Mouse (Mus musculus) thymus, adult 2 months (tissue): Measurements from ENCODE around the gene Meox1. TPM values are rescaled to one million over a fixed set of nuclear protein-coding genes. Genes with fewer than 3 reads are reported as not detected.

ENCODE experiments used
- DNase-seq: peaks from one replicate; pipeline ENCODE4 v3.0.0; 2021
- H3K27ac ChIP-seq: fragments of 200-500 bp; 2 replicates; pipeline ENCODE4 v1.5.1; 2012; ENCODE audit warnings: low read length, control low read depth; ENCODE audit not compliant: control insufficient read depth, insufficient read depth
- H3K27me3 ChIP-seq: fragments of 200-500 bp; 2 replicates; pipeline ENCODE4 v1.6.1; 2012; ENCODE audit warnings: mild to moderate bottlenecking, low read length, moderate library complexity, mixed read lengths; ENCODE audit not compliant: control insufficient read depth, insufficient read depth
- H3K36me3 ChIP-seq: fragments of 200-500 bp; 2 replicates; pipeline ENCODE4 v1.6.1; 2012; ENCODE audit warnings: mild to moderate bottlenecking, low read length, moderate library complexity; ENCODE audit not compliant: control insufficient read depth, insufficient read depth
- H3K4me1 ChIP-seq: fragments of 200-500 bp; replicated peaks from 2 replicates; pipeline ENCODE4 v1.6.1; 2012; ENCODE audit warnings: low read length; ENCODE audit not compliant: control insufficient read depth, insufficient read depth
- H3K4me3 ChIP-seq: fragments of 200-500 bp; 2 replicates; pipeline ENCODE4 v1.5.1; 2012; ENCODE audit warnings: mild to moderate bottlenecking, low read length, control low read depth, moderate library complexity; ENCODE audit not compliant: control insufficient read depth, insufficient read depth
- CTCF ChIP-seq: fragments of 200-500 bp; IDR thresholded peaks from 2 replicates; pipeline ENCODE4 v1.5.1; 2012; ENCODE audit warnings: mild to moderate bottlenecking, control low read depth, low read length, moderate library complexity, borderline replicate concordance; ENCODE audit not compliant: control insufficient read depth, poor library complexity, insufficient read depth; ENCODE audit errors: extremely low read depth
- POLR2A ChIP-seq: fragments of 200-500 bp; IDR thresholded peaks from 2 replicates; pipeline ENCODE4 v1.6.1; 2012; ENCODE audit warnings: mild to moderate bottlenecking, low read length, control low read depth, moderate library complexity; ENCODE audit not compliant: control insufficient read depth, poor library complexity, insufficient read depth; ENCODE audit errors: extremely low read depth
- WGBS: fragments of 180-500 bp; shearing (Covaris S2); methylation state at CpG from one replicate; pipeline ENCODE4 v1.1.7; 2018; 5-methylcytosine and 5-hydroxymethylcytosine counted together
- polyA plus RNA-seq: library from polyadenylated mRNA; depleted of rRNA; stranded (reverse); fragments of >200 nt; gene quantifications from 2 replicates; pipeline ENCODE4 v1.2.3, GENCODE M21; 2012; rRNA removed

The Meox1 gene
- polyA plus RNA-seq, 1 experiment = 2.1 TPM

GRCm38 (mm10) chr11:101830616-101831015 lies 63.6 kb downstream of the Meox1 start:
- H3K4me3 ChIP-seq = no peak overlapping the region
- no peak for TF ChIP-seq POLR2A
- TF ChIP-seq CTCF = no peak
- no peaks in the 10 kb centered on the region for H3K4me1 ChIP-seq
- 72% methylated on average over 8 of the region's 8 CpGs for WGBS
- H3K27ac ChIP-seq = no peak overlapping the region
- DNase-seq = no peak
- H3K36me3 ChIP-seq = no peaks in the 10 kb centered on the region
- no peaks in the 10 kb centered on the region for H3K27me3 ChIP-seq

GRCm38 (mm10) chr11:101830112-101830511 lies 64.1 kb downstream of the Meox1 start:
- no peak overlapping the region for H3K27ac ChIP-seq
- DNase-seq = no peak
- H3K36me3 ChIP-seq = no peaks in the 10 kb centered on the region
- H3K4me3 ChIP-seq = no peak overlapping the region
- WGBS = 76% methylated on average over 10 of the region's 10 CpGs
- H3K4me1 ChIP-seq = no peaks in the 10 kb centered on the region
- H3K27me3 ChIP-seq = no peaks in the 10 kb centered on the region
- TF ChIP-seq CTCF = no peak
- TF ChIP-seq POLR2A = no peak

GRCm38 (mm10) chr11:101828718-101829117 lies 65.5 kb downstream of the Meox1 start:
- no peak overlapping the region for H3K27ac ChIP-seq
- H3K27me3 ChIP-seq = no peaks in the 10 kb centered on the region
- DNase-seq = no peak
- H3K4me1 ChIP-seq = no peaks in the 10 kb centered on the region
- H3K4me3 ChIP-seq = no peak overlapping the region
- TF ChIP-seq POLR2A = no peak
- TF ChIP-seq CTCF = no peak
- no peaks in the 10 kb centered on the region for H3K36me3 ChIP-seq
- 95% methylated on average over 4 of the region's 4 CpGs for WGBS

Other genes starting within 250 kb of the Meox1 start
- 4.1 and 5.0 TPM in 2 replicates for gene Arl4d, start 228.8 kb downstream of the Meox1 start, polyA plus RNA-seq
- gene Dhx8, start 161.5 kb downstream of the Meox1 start, polyA plus RNA-seq = 30.5 and 33.1 TPM in 2 replicates
- gene Etv4, start 109.0 kb downstream of the Meox1 start, polyA plus RNA-seq = 1.5 and 1.9 TPM in 2 replicates
- 3.1 and 5.0 TPM in 2 replicates for gene Sost, start 72.6 kb upstream of the Meox1 start, polyA plus RNA-seq
- not detected in 2 replicates for gene Cfap97d1, start 89.9 kb upstream of the Meox1 start, polyA plus RNA-seq
- 12.3 and 19.7 TPM in 2 replicates for gene Dusp3, start 92.6 kb upstream of the Meox1 start, polyA plus RNA-seq
- gene Mpp3, start 134.1 kb upstream of the Meox1 start, polyA plus RNA-seq = 0.28 and 0.50 TPM in 2 replicates
- gene Cd300lg, start 147.1 kb upstream of the Meox1 start, polyA plus RNA-seq = 12.5 and 18.3 TPM in 2 replicates
- gene Mpp2, start 194.1 kb upstream of the Meox1 start, polyA plus RNA-seq = 3.7 and 3.8 TPM in 2 replicates
- gene Ppy, start 206.9 kb upstream of the Meox1 start, polyA plus RNA-seq = 11.8 TPM in 2 replicates
- 51.8 and 53.2 TPM in 2 replicates for gene Pyy, start 213.5 kb upstream of the Meox1 start, polyA plus RNA-seq